Mouse (Mus musculus): ENCODE measurements around the gene Mefv. TPM values are rescaled to one million over a fixed set of nuclear protein-coding genes. Genes with fewer than 3 reads are reported as not detected.
"Not testable (repeated sequence)": the region's sequence is repeated elsewhere in the genome, so short reads cannot be mapped to it uniquely, and the experiment has no call there.

Mefv gene
- polyA plus RNA-seq, 1 experiment from 2014 or later, result not detected

GRCm38 (mm10) chr16:3706680-3707079 is 11.2 kb downstream of the Mefv start:
- WGBS, result 83% methylated on average over 6 of the region's 6 CpGs

GRCm38 (mm10) chr16:3700893-3701292 is 17.0 kb downstream of the Mefv start:
- Histone ChIP-seq H3K4me3 (no peak overlapping the region), H3K27ac (no peak overlapping the region), H3K4me1 (no peaks in the 10 kb centered on the region), H3K9me3 (no peaks in the 10 kb centered on the region), H3K4me2 (no peak overlapping the region), H3K9ac (no peak overlapping the region), H3K36me3 (no peaks in the 10 kb centered on the region), H3K27me3 (no peaks in the 10 kb centered on the region)
- 75% methylated on average over 1 of the region's 1 CpGs for WGBS
- no peak for ATAC-seq (ENCODE audit: insufficient number of reproducible peaks, insufficient read depth, low FRiP score, low TSS enrichment, low read depth)

More at GRCm38 (mm10) chr16:3706680-3707079, 11.2 kb downstream of the Mefv start:
- ATAC-seq (ENCODE audit: insufficient number of reproducible peaks, insufficient read depth, low FRiP score, low TSS enrichment, low read depth), result no peak
- H3K36me3 ChIP-seq, result no peaks in the 10 kb centered on the region
- H3K4me1 ChIP-seq, result no peaks in the 10 kb centered on the region
- H3K9ac ChIP-seq, result no peak overlapping the region
- H3K27ac ChIP-seq, result no peak overlapping the region
- H3K27me3 ChIP-seq, result no peaks in the 10 kb centered on the region
- H3K4me3 ChIP-seq, result no peak overlapping the region
- H3K4me2 ChIP-seq, result no peak overlapping the region
- no peaks in the 10 kb centered on the region for H3K9me3 ChIP-seq

DNA sequence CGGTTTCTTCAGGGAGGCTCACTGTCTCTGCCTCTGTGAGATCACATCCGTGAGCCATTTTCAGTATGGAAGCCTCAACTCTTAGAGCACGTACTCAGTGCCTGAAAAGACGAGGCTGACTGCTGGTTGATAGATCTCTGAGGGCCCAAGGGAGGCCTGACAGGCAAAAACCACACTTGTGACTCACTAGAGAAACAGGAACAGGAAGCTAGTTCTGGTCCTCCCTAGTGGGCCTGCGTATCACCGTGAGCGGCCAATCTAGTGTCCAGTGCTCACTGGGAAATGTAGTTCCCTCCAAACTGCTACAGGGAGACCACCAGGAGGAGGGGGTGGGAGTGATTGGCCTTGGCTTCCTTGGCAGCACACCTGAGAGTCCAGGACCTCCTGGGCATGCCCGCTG is 18.6 kb downstream of the Mefv start:
- no peak for ATAC-seq (ENCODE audit: insufficient number of reproducible peaks, insufficient read depth, low FRiP score, low TSS enrichment, low read depth)
- Histone ChIP-seq H3K9ac (no peak overlapping the region), H3K27ac (no peak overlapping the region), H3K9me3 (no peaks in the 10 kb centered on the region), H3K4me1 (no peaks in the 10 kb centered on the region), H3K4me2 (no peak overlapping the region), H3K36me3 (no peaks in the 10 kb centered on the region), H3K27me3 (no peaks in the 10 kb centered on the region), H3K4me3 (no peak overlapping the region)
- 80% methylated on average over 8 of the region's 8 CpGs for WGBS

- H3K4me1 ChIP-seq; H3K27ac ChIP-seq; H3K9me3 ChIP-seq; H3K9ac ChIP-seq; H3K27me3 ChIP-seq; H3K4me2 ChIP-seq; H3K4me3 ChIP-seq; ATAC-seq (ENCODE audit: insufficient number of reproducible peaks, insufficient read depth, low FRiP score, low TSS enrichment, low read depth); H3K36me3 ChIP-seq: not testable (repeated sequence)
- WGBS, result 60% methylated on average over 20 of the region's 20 CpGs
These were observed 28.3 kb downstream of the Mefv start for GRCm38 (mm10) chr16:3689608-3690007.

Other genes starting within 250 kb of the Mefv start
- gene Olfr161, start 127.1 kb downstream of the Mefv start, polyA plus RNA-seq (2015; fragmentation: Nextera tagmentation; extraction: Ambion mirVana), result 0.04 TPM in 1 of 2 replicates, not detected in the other
- 62.5 and 62.7 TPM in 2 replicates for gene Zfp263, start 26.0 kb upstream of the Mefv start, polyA plus RNA-seq (2015; fragmentation: Nextera tagmentation; extraction: Ambion mirVana)
- 0.77 and 3.3 TPM in 2 replicates for gene Olfr15, start 112.8 kb upstream of the Mefv start, polyA plus RNA-seq (2015; fragmentation: Nextera tagmentation; extraction: Ambion mirVana)
- 1.8 and 2.3 TPM in 2 replicates for gene Zfp174, start 129.2 kb upstream of the Mefv start, polyA plus RNA-seq (2015; fragmentation: Nextera tagmentation; extraction: Ambion mirVana)
- 55.4 and 57.6 TPM in 2 replicates for gene Naa60, start 154.3 kb upstream of the Mefv start, polyA plus RNA-seq (2015; fragmentation: Nextera tagmentation; extraction: Ambion mirVana)
- 5.7 and 6.0 TPM in 2 replicates for gene Zfp597, start 166.5 kb upstream of the Mefv start, polyA plus RNA-seq (2015; fragmentation: Nextera tagmentation; extraction: Ambion mirVana)
- 2.1 TPM in 1 of 2 replicates, not detected in the other for gene Gm20695, start 166.6 kb upstream of the Mefv start, polyA plus RNA-seq (2015; fragmentation: Nextera tagmentation; extraction: Ambion mirVana)
- 6.0 and 8.3 TPM in 2 replicates for gene 1700037C18Rik, start 190.6 kb upstream of the Mefv start, polyA plus RNA-seq (2015; fragmentation: Nextera tagmentation; extraction: Ambion mirVana)
- 39.7 and 41.9 TPM in 2 replicates for gene Cluap1, start 190.7 kb upstream of the Mefv start, polyA plus RNA-seq (2015; fragmentation: Nextera tagmentation; extraction: Ambion mirVana)

Data from embryonic facial prominence, embryonic 13.5 days (tissue).